Mouse (Mus musculus): ENCODE results near the gene Fhl1. TPM values are rescaled to one million over a fixed set of nuclear protein-coding genes. Genes with fewer than 3 reads are reported as not detected.
A peak's percentile ranks its signal among the peaks of the same experiment; 100 is the strongest.

Gene Fhl1
- polyA plus RNA-seq (2014; fragmentation: Nextera tagmentation; extraction: Ambion mirVana): 47.4 and 60.3 TPM in 2 replicates

GRCm38 (mm10) chrX:56731306-56732201 lies at the start of gene Fhl1:
TSS of gene Fhl1 (plus strand) at chrX:56731787.
- Histone ChIP-seq H3K36me3 (ENCODE audit: control insufficient read depth, insufficient read depth, low read length) (no peaks in the 10 kb centered on the region), H3K9me3 (ENCODE audit: control insufficient read depth, low read length) (no peaks in the 10 kb centered on the region), H3K4me1 (ENCODE audit: control insufficient read depth, insufficient read depth, low read length) (no peaks in the 10 kb centered on the region), H3K9ac (ENCODE audit: low read depth, low read length) (peak within 1 kb of the TSS; percentile 61), H3K27me3 (ENCODE audit: control insufficient read depth, insufficient read depth, low read length) (no peaks in the 10 kb centered on the region; the same call in 1 of the 2 replicates), H3K4me3 (ENCODE audit: low read length) (peak within 1 kb of the TSS; percentile 43), H3K27ac (ENCODE audit: low read depth, low read length) (no peak within 1 kb of the TSS; the same call in 1 of the 2 replicates), H3K4me2 (replicated peaks; ENCODE audit: low read depth, low read length) (peak within 1 kb of the TSS; percentile 48)
- peak; percentile 91 for ATAC-seq (ENCODE audit: low FRiP score, low TSS enrichment)
- WGBS: 22% methylated on average over 36 of the region's 106 CpGs

GRCm38 (mm10) chrX:56682156-56682720 lies 49.3 kb upstream of the Fhl1 start:
- Histone ChIP-seq H3K27me3 (ENCODE audit: control insufficient read depth, insufficient read depth, low read length) (no peaks in the 10 kb centered on the region), H3K9ac (ENCODE audit: low read depth, low read length) (no peak overlapping the region), H3K36me3 (ENCODE audit: control insufficient read depth, insufficient read depth, low read length) (no peaks in the 10 kb centered on the region), H3K4me1 (ENCODE audit: control insufficient read depth, insufficient read depth, low read length) (no peaks in the 10 kb centered on the region), H3K9me3 (ENCODE audit: control insufficient read depth, low read length) (no peaks in the 10 kb centered on the region), H3K4me3 (ENCODE audit: low read length) (no peak overlapping the region), H3K4me2 (replicated peaks; ENCODE audit: low read depth, low read length) (no peak overlapping the region), H3K27ac (ENCODE audit: low read depth, low read length) (no peak overlapping the region)
- no peak for ATAC-seq (ENCODE audit: low FRiP score, low TSS enrichment)
- WGBS: 88% methylated on average over 1 of the region's 1 CpGs

GRCm38 (mm10) chrX:56683521-56683920 lies 48.1 kb upstream of the Fhl1 start:
- Histone ChIP-seq H3K4me2 (replicated peaks; ENCODE audit: low read depth, low read length) (no peak overlapping the region), H3K4me3 (ENCODE audit: low read length) (no peak overlapping the region), H3K9me3 (ENCODE audit: control insufficient read depth, low read length) (no peaks in the 10 kb centered on the region), H3K4me1 (ENCODE audit: control insufficient read depth, insufficient read depth, low read length) (no peaks in the 10 kb centered on the region), H3K27ac (ENCODE audit: low read depth, low read length) (no peak overlapping the region), H3K36me3 (ENCODE audit: control insufficient read depth, insufficient read depth, low read length) (no peaks in the 10 kb centered on the region), H3K9ac (ENCODE audit: low read depth, low read length) (no peak overlapping the region), H3K27me3 (ENCODE audit: control insufficient read depth, insufficient read depth, low read length) (no peaks in the 10 kb centered on the region)
- 88% methylated on average over 10 of the region's 10 CpGs for WGBS
- no peak for ATAC-seq (ENCODE audit: low FRiP score, low TSS enrichment)

- no peak overlapping the region for H3K4me2 ChIP-seq (replicated peaks; ENCODE audit: low read depth, low read length)
- H3K9me3 ChIP-seq (ENCODE audit: control insufficient read depth, low read length): no peaks in the 10 kb centered on the region
- no peaks in the 10 kb centered on the region for H3K27me3 ChIP-seq (ENCODE audit: control insufficient read depth, insufficient read depth, low read length)
- no peak overlapping the region for H3K9ac ChIP-seq (ENCODE audit: low read depth, low read length)
- 91% methylated on average over 6 of the region's 6 CpGs for WGBS
- H3K4me1 ChIP-seq (ENCODE audit: control insufficient read depth, insufficient read depth, low read length): no peaks in the 10 kb centered on the region
- no peak overlapping the region for H3K27ac ChIP-seq (ENCODE audit: low read depth, low read length)
- H3K4me3 ChIP-seq (ENCODE audit: low read length): no peak overlapping the region
- H3K36me3 ChIP-seq (ENCODE audit: control insufficient read depth, insufficient read depth, low read length): no peaks in the 10 kb centered on the region
- no peak for ATAC-seq (ENCODE audit: low FRiP score, low TSS enrichment)
These were observed 39.0 kb upstream of the Fhl1 start for GRCm38 (mm10) chrX:56692554-56692953.

GRCm38 (mm10) chrX:56694539-56694938 lies 37.0 kb upstream of the Fhl1 start:
- no peaks in the 10 kb centered on the region for H3K27me3 ChIP-seq (ENCODE audit: control insufficient read depth, insufficient read depth, low read length)
- H3K27ac ChIP-seq (ENCODE audit: low read depth, low read length): no peak overlapping the region
- H3K4me2 ChIP-seq (replicated peaks; ENCODE audit: low read depth, low read length): no peak overlapping the region
- no peak for ATAC-seq (ENCODE audit: low FRiP score, low TSS enrichment)
- H3K4me1 ChIP-seq (ENCODE audit: control insufficient read depth, insufficient read depth, low read length): no peaks in the 10 kb centered on the region
- no peaks in the 10 kb centered on the region for H3K36me3 ChIP-seq (ENCODE audit: control insufficient read depth, insufficient read depth, low read length)
- H3K4me3 ChIP-seq (ENCODE audit: low read length): no peak overlapping the region
- H3K9me3 ChIP-seq (ENCODE audit: control insufficient read depth, low read length): no peaks in the 10 kb centered on the region
- 86% methylated on average over 2 of the region's 2 CpGs for WGBS
- H3K9ac ChIP-seq (ENCODE audit: low read depth, low read length): no peak overlapping the region

- no peaks in the 10 kb centered on the region for H3K4me1 ChIP-seq (ENCODE audit: control insufficient read depth, insufficient read depth, low read length)
- no peak overlapping the region for H3K9ac ChIP-seq (ENCODE audit: low read depth, low read length)
- WGBS: 56% methylated on average over 6 of the region's 6 CpGs
- H3K4me2 ChIP-seq (replicated peaks; ENCODE audit: low read depth, low read length): no peak overlapping the region
- ATAC-seq (ENCODE audit: low FRiP score, low TSS enrichment): no peak
- no peaks in the 10 kb centered on the region for H3K9me3 ChIP-seq (ENCODE audit: control insufficient read depth, low read length)
- peaks cover 6% of the 10 kb centered on the region; the same call in 1 of the 2 replicates for H3K27me3 ChIP-seq (ENCODE audit: control insufficient read depth, insufficient read depth, low read length)
- H3K27ac ChIP-seq (ENCODE audit: low read depth, low read length): no peak overlapping the region
- no peak overlapping the region for H3K4me3 ChIP-seq (ENCODE audit: low read length)
- no peaks in the 10 kb centered on the region for H3K36me3 ChIP-seq (ENCODE audit: control insufficient read depth, insufficient read depth, low read length)
These were observed 34.3 kb upstream of the Fhl1 start for GRCm38 (mm10) chrX:56697199-56697780.

GRCm38 (mm10) chrX:56697886-56698285 lies 33.7 kb upstream of the Fhl1 start:
- no peak for ATAC-seq (ENCODE audit: low FRiP score, low TSS enrichment)
- Histone ChIP-seq H3K4me2 (replicated peaks; ENCODE audit: low read depth, low read length) (no peak overlapping the region), H3K27me3 (ENCODE audit: control insufficient read depth, insufficient read depth, low read length) (peaks cover 6% of the 10 kb centered on the region; the same call in 1 of the 2 replicates), H3K9ac (ENCODE audit: low read depth, low read length) (no peak overlapping the region), H3K9me3 (ENCODE audit: control insufficient read depth, low read length) (no peaks in the 10 kb centered on the region), H3K27ac (ENCODE audit: low read depth, low read length) (no peak overlapping the region), H3K4me3 (ENCODE audit: low read length) (no peak overlapping the region), H3K36me3 (ENCODE audit: control insufficient read depth, insufficient read depth, low read length) (no peaks in the 10 kb centered on the region), H3K4me1 (ENCODE audit: control insufficient read depth, insufficient read depth, low read length) (no peaks in the 10 kb centered on the region)
- WGBS: 66% methylated on average over 4 of the region's 4 CpGs

- Histone ChIP-seq H3K4me1 (ENCODE audit: control insufficient read depth, insufficient read depth, low read length) (no peaks in the 10 kb centered on the region), H3K27ac (ENCODE audit: low read depth, low read length) (no peak overlapping the region), H3K9ac (ENCODE audit: low read depth, low read length) (no peak overlapping the region), H3K4me3 (ENCODE audit: low read length) (no peak overlapping the region), H3K27me3 (ENCODE audit: control insufficient read depth, insufficient read depth, low read length) (peaks cover 6% of the 10 kb centered on the region; the same call in 1 of the 2 replicates), H3K9me3 (ENCODE audit: control insufficient read depth, low read length) (no peaks in the 10 kb centered on the region), H3K36me3 (ENCODE audit: control insufficient read depth, insufficient read depth, low read length) (no peaks in the 10 kb centered on the region), H3K4me2 (replicated peaks; ENCODE audit: low read depth, low read length) (no peak overlapping the region)
- 54% methylated on average over 3 of the region's 3 CpGs for WGBS
- ATAC-seq (ENCODE audit: low FRiP score, low TSS enrichment): no peak
These were observed 30.3 kb upstream of the Fhl1 start for GRCm38 (mm10) chrX:56701261-56701660.

Measured in kidney, embryonic 14.5 days (tissue).